Mouse (Mus musculus): ENCODE data around the gene F9. TPM values are rescaled to one million over a fixed set of nuclear protein-coding genes. Genes with fewer than 3 reads are reported as not detected.
A peak's percentile ranks its signal among the peaks of the same experiment; 100 is the strongest.

The F9 gene
- polyA plus RNA-seq, 1 experiment from 2014 or later = not detected

DNA sequence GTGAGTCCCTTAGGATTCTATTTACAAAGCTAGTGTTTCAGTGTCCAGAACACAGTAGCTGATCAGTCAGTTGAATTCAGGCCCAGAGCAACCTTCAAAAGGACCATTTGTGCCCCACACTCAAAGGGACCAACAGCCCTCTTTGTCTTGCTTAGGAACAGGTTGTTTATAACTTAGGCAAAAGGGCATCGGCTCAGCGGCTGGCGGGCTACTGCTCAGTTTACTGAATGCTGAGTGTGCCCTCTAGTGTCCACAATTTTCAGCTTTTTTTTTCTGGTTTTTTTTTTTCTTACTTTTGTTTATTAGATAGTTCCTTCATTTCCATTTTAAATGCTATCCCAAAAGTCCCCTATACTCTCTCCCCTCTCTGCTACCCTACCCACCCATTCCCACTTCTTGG, 27.4 kb downstream of the F9 start:
- Histone ChIP-seq H3K4me2 (ENCODE audit: low read depth, severe bottlenecking) (no peak overlapping the region), H3K4me1 (ENCODE audit: control insufficient read depth, insufficient read depth, low read length) (no peaks in the 10 kb centered on the region), H3K4me3 (ENCODE audit: low read depth, low read length) (no peak overlapping the region), H3K27ac (replicated peaks; ENCODE audit: low read depth, low read length) (no peak overlapping the region), H3K9ac (ENCODE audit: low read length) (no peak overlapping the region), H3K9me3 (ENCODE audit: control insufficient read depth, low read length) (no peaks in the 10 kb centered on the region), H3K36me3 (ENCODE audit: control insufficient read depth, insufficient read depth, low read length) (no peaks in the 10 kb centered on the region), H3K27me3 (ENCODE audit: control insufficient read depth, insufficient read depth, low read length) (no peaks in the 10 kb centered on the region)
- 22% methylated on average over 3 of the region's 3 CpGs for WGBS
- DNase-seq (ENCODE audit: low spot score) (peak; percentile 34), ATAC-seq (ENCODE audit: insufficient number of reproducible peaks, low FRiP score, low TSS enrichment, low read depth) (no peak)

DNA sequence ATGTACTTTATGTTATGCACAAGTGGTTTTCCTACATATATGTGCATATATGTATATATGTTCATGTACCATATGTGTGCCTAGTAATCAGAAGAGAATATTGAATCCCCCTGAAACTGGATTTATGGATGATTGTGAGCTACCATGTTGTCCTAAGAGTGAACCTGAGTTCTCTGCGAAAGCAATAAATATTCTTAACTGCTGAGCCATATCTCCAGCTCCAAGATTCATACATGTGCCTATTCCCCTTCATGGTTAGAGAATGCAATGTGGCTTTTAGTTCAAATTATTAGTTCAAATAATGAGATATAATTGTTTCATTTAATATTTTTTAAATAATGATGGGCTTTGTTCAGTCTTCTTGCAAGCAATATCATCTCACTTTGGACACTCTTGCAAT, 55.5 kb downstream of the F9 start:
- no peak for ATAC-seq (ENCODE audit: insufficient number of reproducible peaks, low FRiP score, low TSS enrichment, low read depth)
- Histone ChIP-seq H3K4me1 (ENCODE audit: control insufficient read depth, insufficient read depth, low read length) (no peaks in the 10 kb centered on the region), H3K27me3 (ENCODE audit: control insufficient read depth, insufficient read depth, low read length) (no peaks in the 10 kb centered on the region), H3K4me3 (ENCODE audit: low read depth, low read length) (no peak overlapping the region), H3K9me3 (ENCODE audit: control insufficient read depth, low read length) (no peaks in the 10 kb centered on the region), H3K4me2 (ENCODE audit: low read depth, severe bottlenecking) (no peak overlapping the region), H3K27ac (replicated peaks; ENCODE audit: low read depth, low read length) (no peak overlapping the region), H3K9ac (ENCODE audit: low read length) (no peak overlapping the region), H3K36me3 (ENCODE audit: control insufficient read depth, insufficient read depth, low read length) (no peaks in the 10 kb centered on the region)
- 92% methylated on average over 1 of the region's 1 CpGs for WGBS
- no peak for DNase-seq (ENCODE audit: low spot score)

DNA sequence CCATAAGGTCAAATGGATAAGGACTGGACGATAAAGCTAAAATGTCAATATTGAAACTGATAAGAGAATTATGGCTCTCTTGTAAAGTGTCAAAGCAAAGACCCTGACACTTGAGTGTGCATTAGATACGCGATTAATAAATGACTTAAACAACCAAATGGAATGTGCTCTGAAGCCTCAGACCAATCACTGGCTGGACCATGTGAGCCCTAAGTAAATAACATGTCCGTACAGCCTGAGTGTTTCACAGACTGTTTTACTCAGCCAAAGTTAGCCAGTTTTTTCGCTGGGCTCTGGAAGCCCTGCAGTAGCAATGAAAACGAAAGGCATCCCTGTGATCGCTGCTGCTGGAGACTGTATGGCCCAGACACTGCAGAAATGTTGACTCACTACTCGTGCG, 55.9 kb downstream of the F9 start:
- 85% methylated on average over 9 of the region's 9 CpGs for WGBS
- DNase-seq (ENCODE audit: low spot score) = no peak
- ATAC-seq (ENCODE audit: insufficient number of reproducible peaks, low FRiP score, low TSS enrichment, low read depth) = no peak

DNA sequence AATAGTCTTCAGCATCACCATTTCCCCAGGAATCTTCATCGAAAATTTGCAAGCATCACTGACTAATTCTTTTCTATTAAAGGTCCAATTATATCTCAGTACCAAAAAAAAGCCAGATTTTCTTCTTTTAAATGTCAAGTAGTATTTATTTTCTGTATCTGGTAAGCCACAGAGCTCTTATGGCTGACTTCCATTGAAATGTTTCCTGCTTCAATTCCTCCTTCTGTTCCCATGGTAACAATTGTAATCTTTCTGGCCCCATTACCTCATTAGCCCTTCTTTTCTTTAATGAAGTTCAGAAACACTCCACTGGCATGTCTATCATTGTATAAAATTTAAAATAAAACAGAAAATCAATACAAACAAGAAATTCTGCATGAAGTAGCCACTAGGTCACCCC, 76.1 kb downstream of the F9 start:
- DNase-seq (ENCODE audit: low spot score) = no peak
- Histone ChIP-seq H3K36me3 (ENCODE audit: control insufficient read depth, insufficient read depth, low read length) (no peaks in the 10 kb centered on the region), H3K9me3 (ENCODE audit: control insufficient read depth, low read length) (no peaks in the 10 kb centered on the region), H3K4me1 (ENCODE audit: control insufficient read depth, insufficient read depth, low read length) (no peaks in the 10 kb centered on the region), H3K27me3 (ENCODE audit: control insufficient read depth, insufficient read depth, low read length) (no peaks in the 10 kb centered on the region), H3K27ac (replicated peaks; ENCODE audit: low read depth, low read length) (no peak overlapping the region), H3K9ac (ENCODE audit: low read length) (no peak overlapping the region), H3K4me2 (ENCODE audit: low read depth, severe bottlenecking) (no peak overlapping the region), H3K4me3 (ENCODE audit: low read depth, low read length) (no peak overlapping the region)
- WGBS = 95% methylated on average over 1 of the region's 1 CpGs
- no peak for ATAC-seq (ENCODE audit: insufficient number of reproducible peaks, low FRiP score, low TSS enrichment, low read depth)

More for the DNA sequence above, 55.9 kb downstream of the F9 start:
- no peak overlapping the region for H3K27ac ChIP-seq (replicated peaks; ENCODE audit: low read depth, low read length)
- H3K36me3 ChIP-seq (ENCODE audit: control insufficient read depth, insufficient read depth, low read length) = no peaks in the 10 kb centered on the region
- H3K4me1 ChIP-seq (ENCODE audit: control insufficient read depth, insufficient read depth, low read length) = no peaks in the 10 kb centered on the region
- no peak overlapping the region for H3K4me2 ChIP-seq (ENCODE audit: low read depth, severe bottlenecking)
- no peaks in the 10 kb centered on the region for H3K9me3 ChIP-seq (ENCODE audit: control insufficient read depth, low read length)
- H3K9ac ChIP-seq (ENCODE audit: low read length) = no peak overlapping the region
- no peak overlapping the region for H3K4me3 ChIP-seq (ENCODE audit: low read depth, low read length)
- H3K27me3 ChIP-seq (ENCODE audit: control insufficient read depth, insufficient read depth, low read length) = no peaks in the 10 kb centered on the region

Other genes starting within 250 kb of the F9 start
- 0.26 and 0.56 TPM in 2 replicates for gene Mcf2, start 179.6 kb downstream of the F9 start, polyA plus RNA-seq (2014; fragmentation: Nextera tagmentation; extraction: Ambion mirVana)